In the genomic region with DNA sequence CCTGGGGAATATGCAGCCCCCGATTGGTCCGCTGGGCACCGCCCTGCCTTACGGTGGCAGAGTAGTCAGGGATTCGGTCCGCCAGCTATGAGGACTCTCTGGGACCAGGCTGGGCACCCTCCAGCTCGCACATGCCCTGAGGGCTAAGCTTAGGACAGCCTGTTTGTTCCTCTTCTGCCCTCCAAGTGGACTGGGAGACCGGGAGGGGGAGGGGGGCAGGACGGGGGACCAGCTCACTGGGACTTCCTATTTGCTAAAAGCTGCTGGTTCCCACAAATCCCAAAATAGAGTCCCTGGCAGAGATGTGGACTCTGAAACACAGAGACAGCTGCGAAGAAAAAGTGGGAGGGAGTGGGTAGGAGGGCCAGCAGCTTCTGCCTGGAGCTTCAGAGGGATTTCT, we compare ENCODE assay signal across 9 mouse cellular contexts.
DNase-seq lines count a peak whose midpoint lies in the region; ATAC-seq and TF ChIP-seq lines count a peak whose summit lies in the region.
"Had no signal": no experiment of that assay in that cellular context is flagged by ENCODE, and none has a peak within 500 bp of the region (broad histone marks: within the 10 kb centered on the region; RNA-seq: fewer than 3 reads in every experiment).

No protein-coding gene starts in this region.

- no peak overlapping the region for H3K27ac ChIP-seq in liver, postnatal 0 days (ENCODE audit: low read depth)
- H3K27ac ChIP-seq in liver, embryonic 11.5 days (ENCODE audit: low read depth, low read length): no peak overlapping the region

- 53% methylated on average over 10 of the region's 10 CpGs for WGBS in liver, postnatal 0 days (ENCODE audit: insufficient replicate concordance)
- WGBS in liver, embryonic 11.5 days: 58% methylated on average over 10 of the region's 10 CpGs

- DNase-seq in liver: peak; percentile 20
- no peak for DNase-seq in liver, postnatal 0 days
- peak; percentile 54 to 75 for DNase-seq in heart, adult 9 months (ENCODE audit: low spot score in 2 of 2)
- peak; percentile 15 to 27 for DNase-seq in layer of hippocampus, postnatal 25 days (ENCODE audit: extremely low spot score in 1 of 2, low spot score in 1 of 2)
- peak; percentile 73 to 84 for DNase-seq in right cerebral cortex, postnatal 10 days (ENCODE audit: low spot score in 2 of 2)
- DNase-seq in spleen, postnatal 14 days (ENCODE audit: low spot score in 2 of 2): no peak
- no peak for DNase-seq in embryo, embryonic 10.5 days (ENCODE audit: low spot score)
- no peak for DNase-seq in liver, embryonic 11.5 days (ENCODE audit: low spot score)

- no peak for TF ChIP-seq EP300 in liver, postnatal 0 days (IDR thresholded peaks at IDR 0.05; ENCODE audit: low read depth)

- H3K4me1 ChIP-seq in liver, postnatal 0 days (ENCODE audit: insufficient read depth): no peaks in the 10 kb centered on the region
- no peaks in the 10 kb centered on the region; the same call in 1 of the 2 replicates for H3K4me1 ChIP-seq in liver, embryonic 11.5 days (replicated peaks; ENCODE audit: control insufficient read depth, insufficient read depth, low read length)

- no peaks in the 10 kb centered on the region for H3K27me3 ChIP-seq in liver, postnatal 0 days (ENCODE audit: insufficient read depth, low read length)
- no peaks in the 10 kb centered on the region for H3K27me3 ChIP-seq in liver, embryonic 11.5 days (replicated peaks; ENCODE audit: control insufficient read depth, insufficient read depth, low read length)

- no peak for ATAC-seq in liver, postnatal 0 days
- ATAC-seq in liver, embryonic 11.5 days (replicated peaks; ENCODE audit: low FRiP score): no peak

- H3K9ac ChIP-seq in liver, postnatal 0 days (replicated peaks): no peak overlapping the region
- no peak overlapping the region for H3K9ac ChIP-seq in liver, embryonic 11.5 days (ENCODE audit: low read depth, low read length)

- H3K9me3 ChIP-seq in liver, postnatal 0 days (ENCODE audit: low read length): no peaks in the 10 kb centered on the region
- no peaks in the 10 kb centered on the region for H3K9me3 ChIP-seq in liver, embryonic 11.5 days (ENCODE audit: control insufficient read depth, low read length)

- no peak overlapping the region for H3K4me3 ChIP-seq in liver, postnatal 0 days (ENCODE audit: low read depth, low read length)
- no peak overlapping the region for H3K4me3 ChIP-seq in liver, embryonic 11.5 days (ENCODE audit: low read depth, low read length)

- H3K4me2 ChIP-seq in liver, postnatal 0 days (ENCODE audit: low read depth, low read length): no peak overlapping the region
- H3K4me2 ChIP-seq in liver, embryonic 11.5 days: no peak overlapping the region

- TF ChIP-seq CTCF in liver, postnatal 0 days (IDR thresholded peaks at IDR 0.05; ENCODE audit: low read depth): no peak

- no peaks in the 10 kb centered on the region for H3K36me3 ChIP-seq in liver, postnatal 0 days (replicated peaks; ENCODE audit: insufficient read depth, low read length)
- no peaks in the 10 kb centered on the region for H3K36me3 ChIP-seq in liver, embryonic 11.5 days (ENCODE audit: control insufficient read depth, insufficient read depth, low read length)
- H3K36me3 ChIP-seq: G1E had no signal

Comparison
In these comparisons a context has a peak if more than half of its experiments do, and no peak if none do; other contexts are left out.
1. DNase-seq: peak in liver (single experiment), heart, adult 9 months (2 of 2), layer of hippocampus, postnatal 25 days (2 of 2) and right cerebral cortex, postnatal 10 days (2 of 2); none in liver, postnatal 0 days (single experiment), spleen, postnatal 14 days (0 of 2), embryo, embryonic 10.5 days (single experiment) and liver, embryonic 11.5 days (single experiment).